Mouse (Mus musculus): ENCODE results near the gene Jade2.

Gene Jade2

GRCm38 (mm10) chr11:51857081-51857671 is at the start of gene Jade2:
Gene Jade2, minus strand, starts transcription at chr11:51857653.
- DNase-seq, result peak; percentile 57 to 61

DNA sequence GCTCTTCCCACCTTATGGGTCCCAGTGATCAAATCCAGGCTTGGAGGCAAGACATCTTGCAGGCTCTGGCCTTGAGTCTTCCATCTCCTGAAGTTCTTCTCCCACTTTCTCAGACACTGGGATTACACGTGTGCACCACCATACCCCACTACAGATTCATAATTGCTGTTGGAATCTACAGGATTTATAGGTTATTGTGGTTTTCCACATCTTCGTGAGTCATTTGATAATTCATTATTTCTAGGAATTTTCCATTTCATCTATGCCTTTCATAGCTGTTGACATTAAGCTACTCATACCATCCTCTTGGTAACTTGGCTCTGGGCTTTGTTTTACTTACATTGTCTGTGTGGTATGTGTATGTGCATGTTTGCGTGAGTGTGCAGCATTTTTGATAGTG is 46.8 kb upstream of the Jade2 start:
- DNase-seq, result no peak

DNA sequence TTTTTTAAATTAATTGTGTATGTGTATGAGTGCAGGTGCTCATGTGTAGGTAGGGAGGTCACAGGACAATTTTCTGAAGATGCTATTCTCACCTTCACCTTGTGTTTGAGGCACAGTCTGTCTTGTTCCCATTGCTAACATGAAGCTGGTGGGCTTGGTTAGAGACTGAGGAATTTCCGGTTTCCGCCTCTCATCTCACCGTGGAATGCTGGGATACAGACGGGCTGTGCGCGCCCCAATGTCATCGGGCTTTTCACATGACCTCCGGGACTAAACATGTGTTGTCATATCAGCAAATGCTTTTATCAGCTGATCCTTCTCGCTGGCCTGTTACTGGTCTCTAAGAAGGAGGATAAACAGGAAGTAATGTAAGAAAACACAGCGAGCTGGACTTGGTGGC is 42.2 kb upstream of the Jade2 start:
- no peak for DNase-seq

GRCm38 (mm10) chr11:51898326-51899080 is 41.0 kb upstream of the Jade2 start:
- peak; percentile 59 to 66 for DNase-seq

- peak; percentile 58 to 73 for DNase-seq
Observed at GRCm38 (mm10) chr11:51897311-51897710, 39.9 kb upstream of the Jade2 start.

GRCm38 (mm10) chr11:51896012-51896411 is 38.6 kb upstream of the Jade2 start:
- DNase-seq, result no peak

- DNase-seq, result no peak
Observed at GRCm38 (mm10) chr11:51885681-51886080, 28.2 kb upstream of the Jade2 start.

- DNase-seq, result no peak
Observed at GRCm38 (mm10) chr11:51884092-51884491, 26.6 kb upstream of the Jade2 start.

DNA sequence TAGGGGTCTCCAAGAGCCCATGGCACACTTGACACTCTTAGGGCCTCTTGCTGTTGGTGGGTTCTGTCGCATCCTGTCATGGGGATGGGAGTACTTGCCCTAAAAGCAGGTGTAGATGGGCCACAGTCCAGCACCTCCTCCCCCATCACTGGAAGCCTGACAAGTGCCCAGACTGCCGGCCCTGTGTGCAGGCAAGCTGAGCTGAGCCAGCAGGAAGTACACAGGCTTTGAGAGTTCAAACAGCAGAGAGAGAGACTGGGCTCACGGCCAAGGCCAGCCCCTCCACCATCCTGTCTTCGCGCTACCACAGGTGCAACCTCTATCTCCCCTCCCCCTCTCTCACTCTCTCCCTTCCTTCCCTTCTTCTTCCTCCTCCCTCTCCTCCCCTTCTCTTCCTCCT is 26.2 kb upstream of the Jade2 start:
- peak; percentile 80 to 85 for DNase-seq

DNA sequence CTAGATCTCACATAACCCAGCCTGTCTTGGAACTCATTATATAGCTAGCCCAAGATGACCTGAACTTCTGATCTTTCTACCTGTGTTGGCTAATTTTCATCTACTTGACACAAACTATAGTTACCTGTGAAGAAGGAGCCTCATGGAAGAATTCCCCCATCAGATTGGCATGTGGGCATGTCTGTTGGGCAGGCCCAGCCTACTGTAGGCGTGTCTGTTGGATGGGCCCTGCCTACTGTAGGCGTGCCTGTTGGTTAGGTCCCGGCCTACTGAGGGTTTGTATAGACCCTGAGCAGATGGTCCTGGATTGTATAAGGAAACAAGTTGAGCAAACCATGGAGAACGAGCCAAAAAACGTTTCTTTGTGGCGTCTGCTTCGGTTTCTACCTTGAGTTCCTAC is 24.3 kb upstream of the Jade2 start:
- no peak for DNase-seq

GRCm38 (mm10) chr11:51881041-51881730 is 23.7 kb upstream of the Jade2 start:
- DNase-seq, result no peak

DNA sequence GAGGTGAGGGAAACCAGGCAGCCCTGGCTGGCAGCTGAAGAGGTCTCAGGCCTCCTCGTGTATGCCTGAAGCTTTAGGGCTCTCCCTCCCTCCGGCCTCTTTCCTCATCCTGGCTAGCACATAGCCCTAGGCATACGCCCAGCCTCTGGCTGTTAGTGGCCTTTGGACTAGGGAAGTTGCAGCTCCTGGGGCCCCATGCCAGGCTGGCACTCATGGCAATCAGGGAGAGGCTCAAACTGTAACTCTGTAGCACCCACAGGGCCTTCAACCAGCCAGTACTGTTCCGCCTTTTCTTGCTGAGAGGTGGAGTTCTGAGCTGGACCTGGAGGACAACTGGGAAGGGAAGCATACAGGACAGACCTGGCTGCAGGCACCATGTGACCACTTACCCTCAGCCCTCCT is 19.5 kb upstream of the Jade2 start:
- DNase-seq, result peak; percentile 79 to 80

DNA sequence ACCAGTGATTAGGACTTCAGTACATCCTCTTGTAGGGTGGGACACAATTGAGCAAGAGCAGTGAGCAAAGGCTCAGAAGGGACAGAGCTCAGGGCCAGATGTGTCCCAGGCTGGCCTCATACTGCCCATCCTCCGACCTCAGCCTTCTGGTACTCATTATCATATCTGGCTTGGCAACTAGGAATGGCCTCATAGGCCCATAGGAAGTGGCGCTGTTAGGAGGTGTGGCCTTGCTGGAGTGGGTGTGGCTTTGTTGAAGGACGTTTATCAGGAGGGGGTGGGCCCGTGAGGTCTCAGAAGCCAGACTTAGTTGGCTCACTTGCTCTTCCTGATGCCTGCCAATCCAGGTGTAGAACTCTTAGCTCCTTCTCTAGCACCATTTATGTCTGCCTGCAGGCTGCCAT is 18.3 kb upstream of the Jade2 start:
- peak; percentile 58 to 64 for DNase-seq

- DNase-seq, result peak; percentile 79 to 85
Observed at GRCm38 (mm10) chr11:51875086-51875485, 17.6 kb upstream of the Jade2 start.

DNA sequence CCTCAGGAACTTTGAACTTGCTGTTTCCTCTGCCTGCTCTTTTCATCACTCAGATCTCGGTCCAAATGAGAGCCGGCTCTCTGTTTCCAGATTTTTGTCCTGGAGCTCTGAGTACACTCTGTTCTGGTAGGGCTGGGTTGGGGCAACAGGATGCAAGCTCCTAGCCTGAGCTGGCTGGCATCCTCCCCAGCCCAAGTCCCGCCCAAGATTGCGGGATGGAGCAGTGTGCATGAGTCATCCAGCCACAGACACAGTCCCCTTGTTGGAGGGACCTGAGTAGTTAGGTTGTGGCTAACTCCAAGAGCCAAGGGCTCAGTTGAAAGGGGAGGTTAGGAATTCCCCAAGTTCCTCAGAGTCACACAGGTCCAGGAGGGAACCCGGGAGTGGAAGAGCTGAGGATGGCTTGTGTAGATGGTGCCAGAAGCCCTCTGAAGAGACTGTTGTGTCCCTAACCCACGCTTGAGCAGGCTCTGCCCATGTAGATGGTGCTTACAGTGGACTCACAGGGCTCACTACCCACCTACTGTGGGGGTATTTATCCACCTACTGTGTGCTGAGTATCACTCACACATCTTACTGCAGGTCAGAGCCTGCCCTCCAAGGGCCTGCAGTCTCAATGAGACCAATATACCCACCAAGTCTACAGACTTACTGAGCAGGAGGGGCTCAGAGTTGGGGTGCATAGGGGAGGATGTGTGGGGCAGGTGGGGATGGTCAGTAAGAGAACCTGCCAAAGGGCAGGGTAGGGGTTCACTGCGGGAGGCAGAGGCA is 17.0 kb upstream of the Jade2 start:
- peak; percentile 91 to 95 for DNase-seq

DNA sequence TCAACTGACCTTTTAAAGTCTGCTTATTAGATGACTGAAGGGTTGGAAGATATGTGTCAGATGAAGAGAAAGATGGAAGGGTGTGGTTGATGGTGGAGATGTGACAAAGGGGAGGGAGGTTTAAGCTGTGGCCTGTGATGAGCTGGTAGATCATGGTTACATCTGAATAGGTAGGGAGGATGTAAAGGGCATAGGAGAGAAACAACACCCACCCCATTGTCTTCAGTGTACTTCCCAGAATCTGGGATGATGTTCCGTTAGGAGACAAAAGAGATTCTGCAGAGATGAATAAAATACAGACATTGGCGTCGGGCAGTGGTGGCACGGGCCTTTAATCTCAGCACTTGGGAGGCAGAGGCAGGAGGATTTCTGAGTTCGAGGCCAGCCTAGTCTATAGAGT is 15.7 kb upstream of the Jade2 start:
- DNase-seq, result no peak

GRCm38 (mm10) chr11:51867261-51867660 is 9.8 kb upstream of the Jade2 start:
- DNase-seq, result no peak

- DNase-seq, result peak; percentile 27 to 49
Observed at GRCm38 (mm10) chr11:51866020-51866419, 8.6 kb upstream of the Jade2 start.

GRCm38 (mm10) chr11:51860666-51861065 is 3.2 kb upstream of the Jade2 start:
- DNase-seq, result no peak

DNA sequence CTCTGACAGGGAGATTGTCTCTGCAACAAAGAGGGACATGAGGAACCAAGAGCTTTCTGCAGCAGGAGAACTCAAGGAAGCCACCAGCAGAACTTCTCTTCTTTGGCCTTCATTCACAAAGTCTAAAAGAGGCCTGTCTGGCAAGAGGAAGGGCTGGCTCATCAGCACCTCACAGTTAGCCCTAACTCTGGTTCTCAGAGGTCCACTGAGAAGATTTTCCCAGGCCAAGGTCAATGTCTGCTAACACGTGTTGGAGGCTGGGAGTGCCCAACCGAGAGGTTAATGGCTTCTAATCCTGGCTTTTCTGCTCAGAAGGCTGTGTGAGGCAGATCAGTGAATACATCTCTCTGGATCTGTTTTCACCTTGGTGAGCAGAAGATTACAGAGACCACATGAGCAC is 2.1 kb upstream of the Jade2 start:
- DNase-seq, result no peak

GRCm38 (mm10) chr11:51858528-51859051 is 1.1 kb upstream of the Jade2 start:
- DNase-seq, result peak; percentile 93 to 95

DNA sequence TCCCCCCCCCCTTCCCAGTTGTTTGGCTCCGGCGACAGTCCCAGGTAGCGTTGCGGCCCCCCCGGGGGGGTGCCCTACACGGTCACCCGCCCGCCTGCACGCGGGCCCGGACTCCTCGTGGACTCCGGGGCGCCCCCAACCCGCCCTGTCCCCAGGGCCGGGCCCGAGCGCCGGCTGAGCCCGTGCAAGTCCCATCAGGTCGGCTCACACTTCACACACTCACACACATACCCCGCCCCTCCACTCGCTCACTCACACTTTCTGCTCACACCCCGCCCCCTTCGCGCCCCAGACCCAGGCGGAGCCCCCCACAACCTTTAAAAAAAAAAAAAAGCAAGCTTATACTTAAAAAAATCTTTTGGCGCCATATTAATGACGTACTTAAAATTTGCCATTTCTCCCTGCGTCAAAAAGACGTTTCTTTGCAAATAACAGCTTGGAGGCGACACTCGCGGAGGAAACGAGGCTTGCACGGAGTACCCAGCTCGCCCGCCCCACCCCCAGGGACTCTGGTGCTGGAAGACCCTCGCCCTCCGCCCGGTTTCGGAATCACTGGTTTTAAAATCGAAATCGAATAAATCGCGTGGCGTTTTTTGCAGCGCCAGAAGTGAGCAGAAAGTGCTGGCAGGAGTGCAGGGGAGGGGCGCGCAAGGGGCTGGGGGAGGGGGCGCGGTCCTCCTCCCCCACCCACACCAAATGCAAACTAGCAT is 520 bp upstream of the Jade2 start:
- peak; percentile 86 to 87 for DNase-seq

Measured in lung, adult 18-20 months (tissue).